Mouse (Mus musculus): ENCODE data around the gene Flywch1.

GRCm38 (mm10) chr17:23725477-23725876 lies 45.9 kb downstream of the Flywch1 start:
- TF ChIP-seq CTCF (IDR thresholded peaks at IDR 0.05; ENCODE audit: low read depth) = no peak
- no peak for TF ChIP-seq EP300 (optimal IDR thresholded peaks at IDR 0.05)
